Mouse (Mus musculus) spleen, adult 2 months (tissue): ENCODE data around the gene Ost4. TPM values are rescaled to one million over a fixed set of nuclear protein-coding genes. Genes with fewer than 3 reads are reported as not detected.
A peak's percentile ranks its signal among the peaks of the same experiment; 100 is the strongest.

Experiments used
- DNase-seq, 2 experiments: peaks; one replicate each; pipeline versions ENCODE4 v3.0.0 to v3.0.0-alpha.2; 2012 to 2021; ENCODE audit warnings: low spot score in 2 of 2, low read depth in 1 of 2
- H3K27ac ChIP-seq: fragments of 200-500 bp; 2 replicates; pipeline ENCODE4 v1.5.1; 2012; ENCODE audit warnings: low read length, inconsistent platforms; ENCODE audit not compliant: insufficient read depth
- H3K27me3 ChIP-seq: fragments of 200-500 bp; 2 replicates; pipeline ENCODE4 v1.6.1; 2012; ENCODE audit warnings: mild to moderate bottlenecking, moderate library complexity, low read length, inconsistent platforms; ENCODE audit not compliant: control insufficient read depth, insufficient read depth
- H3K36me3 ChIP-seq: fragments of 200-500 bp; 2 replicates; pipeline ENCODE4 v1.6.1; 2012; ENCODE audit warnings: mild to moderate bottlenecking, low read length, inconsistent platforms; ENCODE audit not compliant: control insufficient read depth, insufficient read depth
- H3K4me1 ChIP-seq: fragments of 200-500 bp; 2 replicates; pipeline ENCODE4 v1.6.1; 2011; ENCODE audit warnings: inconsistent platforms; ENCODE audit not compliant: control insufficient read depth, insufficient read depth, insufficient read length
- H3K4me3 ChIP-seq: fragments of 200-500 bp; 2 replicates; pipeline ENCODE4 v1.5.1; 2011; ENCODE audit warnings: mild to moderate bottlenecking, inconsistent platforms; ENCODE audit not compliant: insufficient read depth, insufficient read length; ENCODE audit errors: extremely low read depth
- CTCF ChIP-seq: fragments of 200-500 bp; IDR thresholded peaks from 2 replicates; pipeline ENCODE4 v1.5.1; 2011; ENCODE audit warnings: mild to moderate bottlenecking, inconsistent platforms; ENCODE audit not compliant: insufficient read depth, insufficient read length, insufficient replicate concordance; ENCODE audit errors: extremely low read depth
- POLR2A ChIP-seq: fragments of 200-500 bp; IDR thresholded peaks from 2 replicates; pipeline ENCODE4 v1.6.1; 2011; ENCODE audit warnings: low read depth, low read length, inconsistent platforms
- WGBS: fragments of 180-500 bp; shearing (Covaris S2); methylation state at CpG from one replicate; pipeline ENCODE4 v1.1.7; 2018; 5-methylcytosine and 5-hydroxymethylcytosine counted together
- polyA plus RNA-seq: library from polyadenylated mRNA; depleted of rRNA; stranded (reverse); fragments of >200 nt; gene quantifications from 2 replicates; pipeline ENCODE4 v1.2.3, GENCODE M21; 2012

Ost4 gene
- polyA plus RNA-seq, 1 experiment = 143 TPM

DNA sequence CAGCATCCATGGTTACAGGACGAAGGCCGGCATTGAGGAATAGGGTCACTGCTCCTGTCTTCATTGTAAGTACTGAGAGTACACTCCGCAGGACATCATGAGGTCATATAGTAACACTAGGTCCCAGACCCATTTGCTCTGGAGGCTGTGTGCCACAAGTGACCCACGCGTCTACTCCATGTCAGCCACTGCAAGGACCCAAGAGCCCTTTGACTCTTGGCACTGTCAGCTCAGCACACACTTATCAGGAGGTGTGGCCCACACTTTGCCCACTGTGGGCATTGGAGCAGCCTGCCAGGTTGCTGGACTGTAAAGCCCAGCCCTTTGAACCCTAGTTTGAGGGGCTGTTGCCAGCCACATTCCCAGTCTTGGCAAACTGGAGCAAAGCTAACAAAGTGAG is 17.6 kb upstream of the Ost4 start:
- Histone ChIP-seq H3K27me3 (no peaks in the 10 kb centered on the region), H3K4me1 (peaks cover 3% of the 10 kb centered on the region; the same call in 1 of the 2 replicates), H3K36me3 (no peaks in the 10 kb centered on the region), H3K27ac (no peak overlapping the region), H3K4me3 (no peak overlapping the region)
- DNase-seq = no peak
- WGBS = 97% methylated on average over 5 of the region's 5 CpGs
- TF ChIP-seq POLR2A (no peak), CTCF (no peak)

DNA sequence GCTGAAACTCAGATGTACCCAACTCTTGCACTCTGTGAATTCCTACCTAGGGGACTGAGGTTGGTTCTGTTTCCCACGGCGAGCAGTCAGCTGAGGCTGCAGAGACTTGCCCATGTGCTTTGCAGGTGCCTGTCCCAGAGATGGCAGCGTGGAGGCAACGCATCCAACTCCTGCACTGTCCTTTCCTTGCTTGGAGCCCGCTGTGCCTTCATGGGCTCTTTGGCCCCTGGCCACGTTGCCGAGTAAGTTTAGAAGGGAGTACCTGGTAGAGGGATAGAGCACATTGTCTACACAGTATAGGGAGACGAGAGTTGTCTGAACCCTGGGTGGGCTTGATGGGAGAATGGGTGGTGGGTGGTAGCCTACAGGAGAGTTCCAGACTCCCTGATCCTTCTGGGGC is 17.0 kb upstream of the Ost4 start:
- no peak for TF ChIP-seq CTCF
- TF ChIP-seq POLR2A = no peak
- Histone ChIP-seq H3K36me3 (no peaks in the 10 kb centered on the region), H3K27ac (no peak overlapping the region), H3K4me3 (no peak overlapping the region), H3K27me3 (no peaks in the 10 kb centered on the region), H3K4me1 (peaks cover 3% of the 10 kb centered on the region; the same call in 1 of the 2 replicates)
- no peak for DNase-seq
- 85% methylated on average over 8 of the region's 8 CpGs for WGBS

DNA sequence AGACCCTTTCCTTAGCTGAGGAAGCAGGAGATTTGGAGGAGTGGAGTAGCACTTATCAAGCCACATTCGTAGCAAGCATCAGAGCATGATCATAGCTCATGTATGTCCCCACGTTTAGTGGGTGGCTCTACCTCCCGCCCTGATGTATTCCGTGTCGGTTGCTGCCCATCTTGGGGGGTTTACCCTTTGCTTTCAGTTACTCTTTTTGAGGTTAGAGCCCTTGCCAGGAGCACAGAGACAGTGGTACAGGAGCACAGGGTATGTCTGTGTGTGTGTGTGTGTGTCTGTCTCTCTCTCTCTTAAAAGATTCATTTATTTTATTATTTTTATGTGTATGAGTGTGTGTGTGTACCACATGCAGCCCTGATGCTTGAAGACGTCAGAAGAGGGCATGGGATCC is 15.5 kb upstream of the Ost4 start:
- no peak for TF ChIP-seq CTCF
- TF ChIP-seq POLR2A = no peak
- 76% methylated on average over 6 of the region's 6 CpGs for WGBS
- Histone ChIP-seq H3K4me3 (no peak overlapping the region), H3K27me3 (no peaks in the 10 kb centered on the region), H3K36me3 (no peaks in the 10 kb centered on the region), H3K27ac (no peak overlapping the region), H3K4me1 (peaks cover 3% of the 10 kb centered on the region; the same call in 1 of the 2 replicates)
- DNase-seq = no peak

DNA sequence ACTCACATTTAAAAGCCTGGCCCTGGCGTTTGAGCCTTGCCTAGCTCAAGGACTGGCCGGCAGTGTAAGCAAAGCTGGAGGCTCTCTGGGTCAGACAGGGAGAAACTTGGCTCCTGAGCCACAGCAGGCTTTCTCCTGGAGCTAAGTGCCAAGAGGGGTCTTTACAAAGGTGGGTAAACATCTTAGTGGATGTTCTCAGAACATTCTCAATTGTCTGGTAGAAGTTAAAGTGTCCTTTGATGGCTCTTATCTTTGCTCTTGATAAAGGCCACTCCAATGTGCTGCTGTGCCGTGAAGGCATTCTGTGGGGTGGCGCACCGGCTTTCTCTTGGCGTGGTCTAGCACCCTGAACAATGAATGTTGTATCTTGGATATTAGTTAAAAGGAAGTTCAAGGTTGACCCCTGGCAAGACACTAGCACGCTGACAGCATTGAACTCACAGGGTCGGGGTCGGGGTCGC is 15.0 kb upstream of the Ost4 start:
- no peak for DNase-seq
- TF ChIP-seq POLR2A (no peak), CTCF (no peak)
- Histone ChIP-seq H3K27ac (no peak overlapping the region), H3K4me3 (no peak overlapping the region), H3K27me3 (no peaks in the 10 kb centered on the region), H3K4me1 (peaks cover 3% of the 10 kb centered on the region; the same call in 1 of the 2 replicates), H3K36me3 (no peaks in the 10 kb centered on the region)
- WGBS = 81% methylated on average over 10 of the region's 10 CpGs

DNA sequence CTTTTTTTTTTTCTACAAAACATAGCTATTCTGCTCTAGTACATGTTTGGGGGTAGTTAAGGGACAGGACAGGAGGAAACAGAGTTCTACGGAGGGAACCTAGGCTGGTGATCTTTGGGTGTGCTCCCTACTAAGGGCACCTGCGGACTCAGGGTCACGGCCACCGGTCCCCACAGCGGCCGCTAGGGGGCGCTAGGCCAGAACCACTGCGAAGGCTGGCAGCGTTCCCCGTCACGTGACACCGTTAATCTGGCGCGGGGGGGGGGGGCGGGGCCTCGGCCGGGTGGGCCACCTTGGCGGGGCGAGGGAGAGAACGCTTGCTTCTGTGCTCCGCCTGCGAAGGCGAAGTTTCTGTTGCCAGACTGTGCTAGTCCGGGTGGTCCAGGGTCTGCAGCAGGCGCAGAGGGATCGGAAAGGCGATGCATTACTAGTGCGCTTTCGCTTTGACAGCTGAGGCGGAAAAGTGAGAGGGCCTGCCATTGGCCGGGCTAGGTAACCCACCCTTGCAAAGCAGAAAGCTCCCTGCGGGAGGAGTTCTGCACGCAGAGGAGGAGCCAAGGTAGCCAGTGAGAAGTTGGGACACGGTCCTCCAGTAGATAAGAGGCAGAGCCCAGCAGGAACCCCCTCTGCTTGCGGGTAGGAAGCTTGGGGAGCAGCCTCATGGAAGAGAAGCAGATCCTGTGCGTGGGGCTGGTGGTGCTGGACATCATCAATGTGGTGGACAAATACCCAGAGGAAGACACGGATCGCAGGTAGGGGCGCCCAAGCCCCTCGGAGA is 13.9 kb upstream of the Ost4 start, which contains the start of gene Khk:
Khk (plus strand) TSS at position 176 of the 778 bp plus-strand sequence.
- Histone ChIP-seq H3K4me1 (peaks cover 3% of the 10 kb centered on the region; the same call in 1 of the 2 replicates), H3K27me3 (no peaks in the 10 kb centered on the region), H3K27ac (peak within 1 kb of the TSS; percentile 78), H3K36me3 (no peaks in the 10 kb centered on the region), H3K4me3 (peak within 1 kb of the TSS; percentile 77)
- TF ChIP-seq CTCF = peak; percentile 96
- TF ChIP-seq POLR2A = no peak; the same call in 1 of the 2 replicates
- peak; percentile 76 to 91 for DNase-seq
- 1% methylated on average over 38 of the region's 40 CpGs for WGBS

DNA sequence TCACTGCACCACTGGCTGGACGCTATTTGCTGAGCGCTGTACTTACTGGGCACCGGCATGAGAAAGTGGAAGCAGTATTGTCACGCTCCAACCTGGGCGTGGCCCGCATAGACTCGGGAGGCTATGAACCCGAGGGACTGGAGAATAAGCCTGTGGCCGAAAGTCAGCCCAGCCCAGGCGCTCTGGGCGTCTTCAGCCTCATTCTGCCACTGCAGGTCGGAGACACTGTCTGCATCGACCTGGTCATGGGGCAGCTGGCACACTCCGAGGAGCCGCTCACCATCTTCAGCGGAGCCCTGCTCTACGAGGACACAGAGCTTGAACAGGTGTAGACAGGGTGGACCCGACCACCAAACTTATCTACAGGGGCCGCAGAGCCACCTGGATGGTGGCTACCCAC is 13.0 kb upstream of the Ost4 start:
- WGBS = 82% methylated on average over 19 of the region's 19 CpGs
- Histone ChIP-seq H3K36me3 (no peaks in the 10 kb centered on the region), H3K27me3 (no peaks in the 10 kb centered on the region), H3K4me1 (peaks cover 4% of the 10 kb centered on the region; the same call in 1 of the 2 replicates), H3K4me3 (no peak overlapping the region), H3K27ac (no peak overlapping the region)
- no peak for DNase-seq
- TF ChIP-seq CTCF = no peak
- TF ChIP-seq POLR2A = no peak
